Mouse (Mus musculus) erythroid progenitor cell, adult 5-6 weeks (primary cell): ENCODE data around the gene Rtp4. TPM values are rescaled to one million over a fixed set of nuclear protein-coding genes. Genes with fewer than 3 reads are reported as not detected.

ENCODE experiments used
- ATAC-seq: replicated peaks from 2 replicates; pipeline ENCODE4 v1.8.0; 2016; ENCODE audit warnings: moderate number of reproducible peaks, mild to moderate bottlenecking, moderate TSS enrichment, inconsistent platforms; ENCODE audit not compliant: poor library complexity, low FRiP score, severe bottlenecking
- total RNA-seq, 2 experiments: library from RNA; stranded (forward) in 1 of 2; stranded (reverse) in 1 of 2; fragments of 150-400 nt in 1 of 2; fragments of 186-747, 209-891 nt in 1 of 2; gene quantifications; 2 replicates each; pipeline versions ENCODE4 v1.2.3 to v1.2.4; 2015 to 2017; ENCODE audit warnings: low replicate concordance in 2 of 2

Rtp4 gene
- total RNA-seq, 2 experiments from 2014 or later, result 7.2 to 16.3 TPM

DNA sequence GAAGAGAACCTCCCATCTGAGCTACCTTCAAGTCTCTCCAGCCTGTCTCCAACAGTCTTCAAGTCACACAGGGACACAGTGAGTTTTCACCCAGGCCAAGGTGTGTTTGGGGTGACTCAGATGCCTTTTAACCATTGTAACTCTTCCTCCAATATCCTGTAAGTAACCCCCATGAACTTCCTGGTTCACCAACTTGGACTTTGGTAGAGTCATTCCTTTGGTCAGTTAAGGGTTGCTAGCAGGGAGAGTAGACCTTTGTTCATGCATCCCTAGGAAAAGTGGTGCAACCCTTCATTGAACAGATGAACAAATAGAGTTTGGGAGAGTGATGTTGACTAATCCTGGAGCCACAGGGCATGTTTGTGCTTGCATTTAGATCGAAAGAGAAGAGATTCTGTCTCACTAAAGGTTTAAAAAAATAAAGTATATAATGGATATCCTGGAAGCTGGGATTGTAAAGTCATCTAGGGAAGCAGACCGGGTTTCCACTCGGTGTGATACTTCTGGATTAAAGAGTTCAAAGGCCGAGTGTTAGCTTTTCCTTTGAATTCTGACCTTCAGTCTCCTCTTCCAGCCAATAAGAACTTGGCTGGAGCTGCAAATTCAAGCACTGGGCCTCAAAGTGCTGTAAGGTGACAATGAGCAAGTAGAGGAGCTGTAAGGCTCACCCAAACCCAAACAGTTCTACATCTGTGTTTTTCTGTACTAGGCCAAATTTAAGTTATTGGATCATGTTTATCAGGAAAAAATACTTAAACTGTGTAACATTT, 8.7 kb upstream of the Rtp4 start:
- no peak for ATAC-seq

DNA sequence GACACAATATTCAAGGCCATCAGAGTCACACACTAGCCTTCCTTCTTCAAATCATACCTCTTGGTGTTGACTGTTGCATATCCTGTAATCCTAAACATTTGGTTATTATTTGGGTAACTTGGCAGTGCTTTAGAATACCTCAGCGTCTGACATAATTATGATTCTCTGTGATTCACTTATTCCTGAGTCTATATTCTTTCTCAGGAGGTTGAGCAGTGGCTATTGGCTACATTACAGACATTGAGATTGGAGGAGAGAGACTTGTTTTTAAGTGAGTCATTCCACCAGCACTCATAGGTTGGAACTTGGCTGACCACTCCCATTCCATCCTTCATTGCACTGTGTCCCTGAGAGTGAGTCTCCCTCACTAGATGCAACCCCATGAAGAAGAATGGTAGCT, 6.7 kb upstream of the Rtp4 start:
- no peak for ATAC-seq

GRCm38 (mm10) chr16:23515766-23516165, 4.3 kb upstream of the Rtp4 start:
- ATAC-seq, result no peak

GRCm38 (mm10) chr16:23516606-23517005, 3.5 kb upstream of the Rtp4 start:
- ATAC-seq, result no peak

GRCm38 (mm10) chr16:23517230-23517629, 2.9 kb upstream of the Rtp4 start:
- no peak for ATAC-seq

DNA sequence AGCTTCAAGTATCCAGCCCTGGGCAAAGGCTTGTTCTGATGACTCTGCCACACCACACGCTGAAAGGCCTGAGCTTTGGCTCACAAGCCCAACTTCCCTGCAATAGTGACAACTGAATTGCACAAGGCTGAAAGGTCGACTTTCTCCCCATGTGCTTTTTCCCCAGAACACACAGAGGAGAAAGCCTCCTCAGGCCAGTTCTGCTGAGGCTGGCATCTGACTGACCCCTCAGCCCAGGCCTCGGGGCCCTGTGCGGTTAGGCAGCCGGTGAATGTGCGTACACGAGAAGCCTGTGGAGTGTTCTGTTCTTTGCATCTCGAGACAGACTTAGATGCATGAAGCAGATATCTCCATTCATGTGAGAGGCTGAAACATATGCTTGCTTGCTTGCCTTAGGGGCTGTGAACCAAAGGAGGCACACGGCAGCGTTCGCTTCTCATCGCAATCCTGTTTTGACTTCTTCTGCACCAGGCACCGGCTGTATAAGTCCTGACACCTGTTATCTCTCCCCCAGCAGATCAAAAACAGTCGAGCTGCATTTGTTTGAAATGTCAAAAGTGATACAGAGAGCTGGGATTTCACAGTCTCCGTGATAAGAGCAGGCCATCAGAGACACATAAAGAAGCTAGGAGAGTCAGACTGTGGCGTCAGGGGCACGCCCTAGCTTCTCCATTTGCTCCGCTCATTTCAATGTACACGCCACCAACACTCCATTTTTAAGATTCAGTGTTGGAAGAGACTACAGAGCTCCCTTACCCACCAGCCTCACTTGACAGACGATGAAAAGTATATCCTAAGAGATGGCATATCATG, 2.1 kb upstream of the Rtp4 start:
- no peak for ATAC-seq

DNA sequence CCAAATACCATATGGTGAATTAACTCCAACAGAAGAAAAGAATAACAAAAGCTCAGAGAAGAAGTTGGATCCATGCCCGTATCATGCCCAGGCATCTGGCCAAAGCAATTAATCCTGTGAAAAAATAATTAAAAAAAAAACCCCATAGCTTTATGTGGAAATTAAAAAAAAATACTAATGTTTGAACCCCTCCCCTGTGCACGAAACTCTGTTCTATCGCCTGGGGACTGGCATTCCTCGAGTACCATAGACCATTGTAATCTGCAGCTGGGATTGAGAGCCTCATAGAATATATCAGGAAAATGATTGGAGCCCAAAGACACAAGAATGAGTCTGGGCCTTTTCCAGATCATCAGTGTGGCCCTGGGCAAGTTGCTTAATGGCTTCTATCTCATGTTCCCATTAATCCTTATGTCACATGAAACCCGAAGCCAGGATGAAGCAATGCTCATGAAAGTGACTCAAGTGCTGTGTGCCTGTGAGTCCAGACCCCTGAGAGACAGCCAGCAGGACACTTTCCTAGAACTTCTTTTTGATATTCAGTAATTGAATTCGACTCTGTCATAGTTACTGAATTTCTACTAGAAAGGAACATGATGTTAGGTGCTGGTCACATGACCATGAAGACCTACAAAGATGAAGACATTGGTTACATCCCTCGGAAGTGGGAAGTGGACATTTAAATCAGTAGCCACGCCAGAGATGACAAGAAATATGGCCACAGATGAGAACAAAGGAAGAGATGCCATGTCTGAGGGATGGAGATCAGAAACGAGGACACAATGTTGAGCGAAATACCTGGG, 1.3 kb upstream of the Rtp4 start:
- no peak for ATAC-seq

DNA sequence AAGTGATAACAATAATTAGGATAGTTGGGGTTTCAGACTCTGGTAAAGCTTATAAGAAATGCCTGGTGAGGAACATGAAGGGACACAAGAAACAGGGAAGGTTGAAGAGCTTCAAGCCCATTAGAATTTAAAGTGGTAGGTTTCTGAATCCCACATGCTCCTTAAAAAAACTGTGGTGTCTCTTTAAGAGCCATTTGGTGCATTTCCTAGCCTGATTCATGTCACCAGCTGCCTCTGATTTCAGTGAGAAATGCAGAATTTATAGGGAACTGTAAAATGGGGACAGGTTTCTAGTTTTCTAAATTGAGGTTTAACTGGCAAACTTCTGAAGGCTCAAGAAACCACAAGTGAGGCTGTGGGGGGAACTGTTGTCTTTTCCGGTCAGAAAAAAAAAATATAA, 320 bp upstream of the Rtp4 start:
- no peak for ATAC-seq

GRCm38 (mm10) chr16:23521092-23521491, 1.0 kb downstream of the Rtp4 start:
- no peak for ATAC-seq

DNA sequence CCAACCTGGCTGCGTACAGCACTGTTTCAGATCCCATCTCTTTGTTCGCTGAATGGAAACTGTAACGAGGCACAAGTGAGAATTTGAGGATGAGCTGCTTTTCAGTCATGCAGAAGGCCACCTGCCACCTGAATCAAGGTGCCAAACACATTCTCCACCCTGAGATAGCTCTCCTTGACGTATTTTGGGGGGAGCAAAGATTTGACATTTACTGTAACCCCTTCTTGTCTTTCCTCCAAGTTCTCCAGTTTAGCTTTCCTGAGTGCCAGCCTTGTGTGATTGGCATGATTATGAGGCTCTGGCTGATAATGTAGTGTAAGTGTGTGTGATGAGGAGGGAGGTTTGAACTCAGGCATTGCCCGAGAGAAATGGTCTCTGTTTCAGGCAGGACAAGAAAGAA, 2.0 kb downstream of the Rtp4 start:
- ATAC-seq, result no peak

DNA sequence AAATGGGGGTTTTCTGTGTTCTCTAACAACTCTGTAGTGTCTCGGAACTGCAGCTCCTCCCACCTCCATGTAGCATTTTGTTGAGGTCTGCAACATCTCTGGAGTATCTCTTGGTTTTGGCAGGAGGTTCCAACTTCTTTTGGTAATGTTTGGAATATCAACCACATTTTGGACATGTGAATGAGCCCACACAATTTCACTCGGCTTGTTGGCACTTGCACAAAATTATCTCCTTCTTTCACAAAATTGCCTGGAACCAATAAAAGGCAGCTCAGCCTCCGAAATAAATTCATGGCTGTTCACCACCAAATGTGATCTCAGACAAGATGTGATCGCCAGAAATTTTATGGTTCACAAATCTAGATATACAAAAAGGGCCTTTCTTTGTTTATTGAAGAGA, 9.1 kb downstream of the Rtp4 start:
- ATAC-seq, result no peak

GRCm38 (mm10) chr16:23533707-23534106, 13.6 kb downstream of the Rtp4 start:
- ATAC-seq, result no peak

DNA sequence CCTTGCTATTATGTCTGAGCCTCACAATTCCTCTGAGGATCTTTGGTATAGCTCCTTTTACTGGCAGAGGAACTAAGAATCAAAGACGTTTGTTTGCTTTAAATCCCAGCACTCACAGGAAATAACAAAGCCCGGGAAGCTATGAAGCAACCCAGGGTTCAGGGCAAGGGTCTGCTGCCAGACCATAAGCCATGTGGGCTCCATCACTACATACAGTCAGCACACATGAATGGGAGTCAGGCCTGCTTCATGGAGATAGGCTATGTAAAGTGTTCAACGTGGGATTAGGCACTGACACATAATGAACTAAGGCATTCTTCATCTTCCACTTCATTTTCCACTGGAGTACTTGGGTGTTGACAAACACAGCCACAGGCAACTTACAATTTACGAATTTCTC, 21.0 kb downstream of the Rtp4 start:
- ATAC-seq, result no peak

DNA sequence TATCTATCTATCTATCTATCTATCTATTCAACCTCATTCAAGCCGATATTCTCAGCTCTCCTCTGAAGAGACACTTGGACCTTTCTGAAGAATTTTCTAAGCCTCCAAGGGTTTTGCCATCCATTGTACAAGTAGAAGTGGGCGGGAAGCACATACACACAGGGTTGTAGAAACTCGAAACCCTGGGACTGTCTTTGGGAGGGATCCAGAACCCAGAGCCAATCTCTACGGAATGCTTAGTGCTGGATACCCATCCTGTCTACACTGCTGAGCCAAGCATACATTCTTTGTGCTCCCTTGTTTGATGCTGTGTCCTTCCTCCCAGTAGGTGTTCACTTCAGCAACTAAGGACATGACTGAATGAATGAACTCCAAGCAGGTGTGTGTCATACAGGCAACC, 22.8 kb downstream of the Rtp4 start:
- ATAC-seq, result no peak

DNA sequence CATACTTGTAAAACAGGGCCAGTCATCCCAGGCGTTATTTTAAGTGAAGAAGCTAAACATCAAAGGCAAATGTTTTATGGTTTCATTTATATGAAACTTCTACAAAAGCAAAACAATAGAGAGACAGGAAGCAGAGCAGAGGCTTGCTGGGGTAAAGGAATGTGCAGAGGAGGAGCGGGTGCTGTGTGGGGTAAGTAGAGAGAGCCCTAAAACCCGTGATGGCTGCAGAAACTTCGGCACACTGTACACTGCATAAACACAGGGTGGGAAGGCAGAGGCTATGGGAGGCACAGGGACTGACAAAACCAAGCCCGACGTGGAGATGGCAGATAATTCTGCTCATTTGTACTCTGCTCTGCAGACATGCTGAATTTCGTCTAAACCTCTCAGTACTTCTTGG, 24.3 kb downstream of the Rtp4 start:
- no peak for ATAC-seq

GRCm38 (mm10) chr16:23547783-23548182, 27.7 kb downstream of the Rtp4 start:
- ATAC-seq, result no peak

DNA sequence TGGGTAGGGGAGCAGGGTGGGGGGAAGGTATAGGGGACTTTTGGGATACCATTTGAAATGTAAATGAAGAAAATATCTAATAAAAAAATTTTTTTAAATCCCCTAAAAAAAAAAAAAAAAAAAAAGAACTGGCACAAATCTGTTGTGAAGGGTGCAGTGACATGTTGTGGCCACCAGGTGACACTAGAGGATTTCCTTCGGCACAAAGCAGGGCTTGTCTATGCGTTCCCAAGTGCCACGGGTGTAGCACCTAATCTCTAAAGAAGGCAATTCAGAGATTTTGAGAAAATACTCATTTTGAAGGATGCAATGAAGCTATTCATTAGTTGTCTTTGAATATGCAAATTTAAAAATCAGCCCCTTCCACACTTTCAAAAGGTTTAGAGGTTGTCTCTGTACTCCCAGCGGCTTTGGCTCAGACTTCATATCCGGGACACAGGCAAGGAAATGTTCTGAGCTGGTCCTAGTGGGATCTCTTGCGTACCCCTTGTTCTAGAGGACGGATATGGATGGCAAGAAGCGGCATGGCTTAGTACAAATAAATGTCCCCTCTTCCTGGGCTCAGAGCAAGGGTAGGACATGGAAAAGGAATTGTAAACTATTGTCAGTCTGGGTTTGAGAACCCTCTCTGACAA, 30.4 kb downstream of the Rtp4 start:
- no peak for ATAC-seq

DNA sequence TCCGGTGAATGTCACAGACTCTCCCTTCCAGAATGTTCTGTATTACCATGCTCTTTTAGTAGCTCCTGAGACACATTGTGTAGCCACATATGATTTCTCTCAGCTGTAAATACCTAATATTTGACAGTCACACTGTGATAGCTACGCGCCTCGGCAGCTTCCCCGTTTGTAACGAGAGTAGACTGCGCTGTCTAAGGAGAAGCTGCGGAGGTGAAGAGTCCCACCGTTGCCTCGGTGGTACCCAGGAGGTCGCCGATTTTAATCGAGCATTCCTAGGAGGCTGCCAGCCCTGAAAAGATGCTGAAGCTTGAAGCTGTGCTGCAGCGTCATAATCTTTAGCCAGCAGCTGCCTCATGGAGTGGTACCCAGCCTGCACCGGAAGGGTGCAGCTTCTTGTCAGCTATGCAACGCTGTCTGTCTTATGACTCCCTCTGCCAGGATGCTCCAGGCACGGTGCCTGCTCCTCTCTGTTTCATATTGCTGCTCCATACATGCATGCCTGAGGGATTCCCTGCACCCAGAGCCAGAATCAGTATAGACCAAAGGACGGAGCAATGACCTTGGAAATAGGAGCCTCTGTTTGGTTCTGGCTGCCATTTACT, 31.0 kb downstream of the Rtp4 start:
- ATAC-seq, result no peak

- ATAC-seq, result no peak
These were observed 34.6 kb downstream of the Rtp4 start for GRCm38 (mm10) chr16:23554673-23555072.

DNA sequence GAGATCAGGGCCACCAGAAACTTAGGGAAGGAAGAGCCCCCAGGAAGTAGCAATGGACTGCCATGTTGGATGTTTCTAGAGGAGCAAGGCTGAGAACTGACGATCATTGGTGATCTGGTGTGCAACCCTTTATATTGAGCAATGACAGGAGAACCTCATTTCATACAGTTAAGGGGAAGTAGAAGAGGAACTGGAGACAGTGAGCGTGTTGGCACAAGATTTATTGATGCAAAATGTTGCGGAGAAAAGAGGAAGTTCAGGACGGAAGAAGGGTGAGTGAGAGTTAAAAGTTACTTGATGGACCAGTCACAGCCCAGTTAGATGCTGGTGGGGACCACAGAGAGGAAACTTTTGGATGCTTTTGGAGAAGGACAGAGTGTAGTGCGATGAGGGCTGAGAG, 37.1 kb downstream of the Rtp4 start:
- ATAC-seq, result no peak
